Comparison of ENCODE assay signal across 8 mouse cellular contexts in genomic region chr5:4191671-4192480, GRCm38 (mm10). TPM values are rescaled to one million over a fixed set of nuclear protein-coding genes. Genes with fewer than 3 reads are reported as not detected.
DNase-seq lines count a peak whose midpoint lies in the region; ATAC-seq and TF ChIP-seq lines count a peak whose summit lies in the region.
"Not testable (repeated sequence)": the region's sequence is repeated elsewhere in the genome, so short reads cannot be mapped to it uniquely, and the experiment has no call there.

TSS of gene Mterf1b (plus strand) at chr5:4192367.

- not testable (repeated sequence) for TF ChIP-seq EP300 in liver, embryonic 14.5 days (IDR thresholded peaks at IDR 0.05; ENCODE audit: low read depth)

- not testable (repeated sequence) for H3K27ac ChIP-seq in heart, embryonic 14.5 days (replicated peaks in 1 of 2; ENCODE audit: control insufficient read depth in 1 of 2, insufficient read depth in 1 of 2, low read depth in 2 of 2, low read length in 2 of 2); liver, embryonic 14.5 days; midbrain, embryonic 15.5 days; stomach, embryonic 14.5 days (ENCODE audit: low read length)

- H3K9ac ChIP-seq in heart, embryonic 14.5 days (ENCODE audit: low read length) = peak within 1 kb of the TSS; percentile 74
- peak within 1 kb of the TSS; percentile 83 for H3K9ac ChIP-seq in liver, embryonic 14.5 days (replicated peaks)
- peak within 1 kb of the TSS; percentile 9 for H3K9ac ChIP-seq in midbrain, embryonic 15.5 days
- H3K9ac ChIP-seq in stomach, embryonic 14.5 days (replicated peaks; ENCODE audit: low read depth, low read length) = not testable (repeated sequence)

- H3K27me3 ChIP-seq in E14TG2a.4 (ENCODE audit: insufficient read depth, low read length); erythroblast, embryonic 14.5 days (ENCODE audit: control insufficient read depth); heart, embryonic 14.5 days (ENCODE audit: control insufficient read depth, insufficient read depth, low read length); liver, embryonic 14.5 days (ENCODE audit: control insufficient read depth, insufficient read depth, low read length); midbrain, embryonic 15.5 days (replicated peaks); stomach, embryonic 14.5 days (ENCODE audit: control insufficient read depth, insufficient read depth, low read length): not testable (repeated sequence)

- H3K36me3 ChIP-seq in E14TG2a.4 (ENCODE audit: insufficient read depth, low read length); erythroblast, embryonic 14.5 days (ENCODE audit: control insufficient read depth); heart, embryonic 14.5 days (ENCODE audit: control insufficient read depth, insufficient read depth, low read length); liver, embryonic 14.5 days (replicated peaks; ENCODE audit: control insufficient read depth, insufficient read depth, low read depth); midbrain, embryonic 15.5 days (replicated peaks); stomach, embryonic 14.5 days (ENCODE audit: control insufficient read depth, insufficient read depth, low read length): not testable (repeated sequence)

- peaks cover 21% of the 10 kb centered on the region for H3K4me1 ChIP-seq in E14TG2a.4 (replicated peaks; ENCODE audit: low read depth, low read length)
- H3K4me1 ChIP-seq in erythroblast, embryonic 14.5 days (ENCODE audit: control insufficient read depth) = peaks cover 13% of the 10 kb centered on the region
- H3K4me1 ChIP-seq in heart, embryonic 14.5 days (ENCODE audit: control insufficient read depth in 2 of 2, insufficient read depth in 2 of 2, low read length in 2 of 2); liver, embryonic 14.5 days (replicated peaks; ENCODE audit: control insufficient read depth in 2 of 2, insufficient read depth in 2 of 2, low read length in 1 of 2); midbrain, embryonic 15.5 days; stomach, embryonic 14.5 days (ENCODE audit: control insufficient read depth, insufficient read depth, low read length): not testable (repeated sequence)

- TF ChIP-seq CTCF in E14TG2a.4 (conservative IDR thresholded peaks at IDR 0.05; ENCODE audit: low read length); liver, embryonic 14.5 days (IDR thresholded peaks at IDR 0.05; ENCODE audit: low read depth): not testable (repeated sequence)

- WGBS in heart, embryonic 14.5 days = 63% methylated on average over 11 of the region's 37 CpGs
- 60% methylated on average over 11 of the region's 37 CpGs for WGBS in liver, embryonic 14.5 days (ENCODE audit: insufficient replicate concordance)
- 56% methylated on average over 12 of the region's 37 CpGs for WGBS in midbrain, embryonic 15.5 days
- 66% methylated on average over 11 of the region's 37 CpGs for WGBS in stomach, embryonic 14.5 days

- ATAC-seq in heart, embryonic 14.5 days (ENCODE audit: insufficient number of reproducible peaks, insufficient read depth, low FRiP score, low read depth) = peak; percentile 98
- peak; percentile 99 for ATAC-seq in liver, embryonic 14.5 days (ENCODE audit: insufficient read depth)
- peak; percentile 99 for ATAC-seq in midbrain, embryonic 15.5 days (replicated peaks)
- ATAC-seq in stomach, embryonic 14.5 days (ENCODE audit: insufficient number of reproducible peaks, insufficient read depth, low FRiP score, low read depth) = peak; percentile 97

- peak within 1 kb of the TSS; percentile 89 for H3K4me2 ChIP-seq in heart, embryonic 14.5 days (ENCODE audit: low read length)
- H3K4me2 ChIP-seq in liver, embryonic 14.5 days (ENCODE audit: low read depth) = peak within 1 kb of the TSS; percentile 73
- H3K4me2 ChIP-seq in midbrain, embryonic 15.5 days = peak within 1 kb of the TSS; percentile 59
- H3K4me2 ChIP-seq in stomach, embryonic 14.5 days (replicated peaks; ENCODE audit: low read depth, low read length) = peak within 1 kb of the TSS; percentile 69

- not testable (repeated sequence) for H3K9me3 ChIP-seq in E14TG2a.4 (ENCODE audit: low read length); erythroblast, embryonic 14.5 days (ENCODE audit: control insufficient read depth, low read length); heart, embryonic 14.5 days (ENCODE audit: control insufficient read depth, low read length); liver, embryonic 14.5 days (ENCODE audit: control insufficient read depth, low read length); midbrain, embryonic 15.5 days; stomach, embryonic 14.5 days (ENCODE audit: control insufficient read depth, low read depth, low read length)

- peak within 1 kb of the TSS; percentile 80 for H3K4me3 ChIP-seq in E14TG2a.4 (replicated peaks; ENCODE audit: low read length)
- peak within 1 kb of the TSS; percentile 72 for H3K4me3 ChIP-seq in erythroblast, embryonic 14.5 days (replicated peaks)
- peak within 1 kb of the TSS; percentile 35 to 52 for H3K4me3 ChIP-seq in heart, embryonic 14.5 days (ENCODE audit: control insufficient read depth in 1 of 2, insufficient read depth in 1 of 2, low read depth in 1 of 2, low read length in 2 of 2)
- H3K4me3 ChIP-seq in liver, embryonic 14.5 days (ENCODE audit: insufficient read depth in 1 of 2, low read depth in 2 of 2, low read length in 2 of 2) = peak within 1 kb of the TSS; percentile 68 to 69
- peak within 1 kb of the TSS; percentile 38 for H3K4me3 ChIP-seq in midbrain, embryonic 15.5 days
- H3K4me3 ChIP-seq in stomach, embryonic 14.5 days (ENCODE audit: low read depth, low read length) = peak within 1 kb of the TSS; percentile 36

- DNase-seq in cerebellum, adult 18-20 months = peak; percentile 13 to 33
- peak; percentile 4 for DNase-seq in kidney, adult 11 months
- not testable (repeated sequence) for DNase-seq in liver, embryonic 14.5 days (ENCODE audit: low read depth in 3 of 3, low spot score in 3 of 3)

RNA-seq across cellular contexts. Expression of gene Mterf1b, which starts in this region (rescaled TPM):
- 0.02 and 0.09 TPM in 2 replicates for polyA plus RNA-seq in erythroblast, embryonic 14.5 days (2012)
- 2.2 and 3.1 TPM in 2 replicates for polyA plus RNA-seq in heart, embryonic 14.5 days (2014; fragmentation: Nextera tagmentation; extraction: Ambion mirVana)
- 1.1 and 1.8 TPM in 2 replicates for polyA plus RNA-seq in liver, embryonic 14.5 days (2012; rRNA removed)
- polyA plus RNA-seq in liver, embryonic 14.5 days (2014; fragmentation: Nextera tagmentation; extraction: Ambion mirVana) = 2.1 and 2.2 TPM in 2 replicates
- 3.3 and 4.7 TPM in 2 replicates for polyA plus RNA-seq in midbrain, embryonic 15.5 days (2015; fragmentation: Nextera tagmentation; extraction: Ambion mirVana)
- 3.2 and 3.6 TPM in 2 replicates for polyA plus RNA-seq in stomach, embryonic 14.5 days (2014; fragmentation: Nextera tagmentation; extraction: Ambion mirVana)
